Mouse (Mus musculus): Measurements from ENCODE around the gene Nrgn.

DNA sequence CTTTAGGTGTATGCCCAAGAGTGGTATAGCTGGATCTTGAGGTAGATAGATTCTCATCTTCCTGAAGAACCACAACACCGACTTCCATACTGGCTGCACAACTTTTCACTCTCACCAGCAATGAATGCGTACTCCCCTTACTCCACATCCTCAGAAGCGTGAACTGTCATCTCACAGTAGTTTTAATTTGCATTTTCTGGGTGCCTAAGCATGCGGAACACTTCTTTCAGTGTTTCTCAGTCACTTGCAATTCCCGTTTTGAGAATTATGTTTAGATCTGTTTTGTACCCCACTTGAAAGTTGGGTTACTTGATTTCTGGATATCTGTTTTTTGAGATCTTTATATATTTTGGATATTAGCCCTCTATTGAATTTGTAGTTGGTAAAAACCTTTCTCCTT, 30.9 kb upstream of the Nrgn start:
- no peak for TF ChIP-seq CTCF (IDR thresholded peaks at IDR 0.05; ENCODE audit: borderline replicate concordance, insufficient read depth, low read length)
- no peak for TF ChIP-seq POLR2A (IDR thresholded peaks at IDR 0.05; ENCODE audit: low read depth, low read length)

All from embryonic fibroblast, embryonic 13.5 days (primary cell).